Mouse (Mus musculus) liver, adult 2 months (tissue): ENCODE results near the gene Ldlr.

Experiments used
- CTCF ChIP-seq: fragments of 200-500 bp; IDR thresholded peaks from 2 replicates; pipeline ENCODE4 v1.5.1; 2011; ENCODE audit warnings: low read depth, low read length, control low read depth
- POLR2A ChIP-seq: fragments of 200-500 bp; IDR thresholded peaks from 2 replicates; pipeline ENCODE4 v1.6.1; 2011; ENCODE audit warnings: low read length, control low read depth; ENCODE audit not compliant: insufficient read depth; ENCODE audit errors: extremely low read depth

DNA sequence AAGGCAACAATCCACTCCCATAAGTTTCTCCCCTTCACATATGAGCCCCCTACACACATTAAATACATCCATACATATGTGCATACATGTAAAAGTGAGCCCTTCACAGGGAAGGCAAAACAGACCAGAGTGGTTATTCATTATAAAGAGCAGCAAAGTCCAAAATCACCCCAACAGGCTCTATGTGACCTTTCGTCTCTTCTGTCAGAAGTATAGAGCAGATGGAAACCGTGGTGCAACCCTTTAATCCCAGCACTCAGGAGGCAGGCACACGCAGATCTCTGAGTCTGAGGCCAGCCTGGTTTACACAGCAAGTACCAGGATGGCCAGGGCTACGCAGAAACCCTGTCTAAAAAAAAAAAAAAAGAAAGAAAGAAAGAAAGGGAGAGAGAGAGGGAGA lies 17.2 kb upstream of the Ldlr start:
- TF ChIP-seq CTCF, result no peak
- no peak for TF ChIP-seq POLR2A
